Mouse (Mus musculus): Measurements from ENCODE around the gene Kctd2.
"Not testable (repeated sequence)": the region's sequence is repeated elsewhere in the genome, so short reads cannot be mapped to it uniquely, and the experiment has no call there.

Gene Kctd2

DNA sequence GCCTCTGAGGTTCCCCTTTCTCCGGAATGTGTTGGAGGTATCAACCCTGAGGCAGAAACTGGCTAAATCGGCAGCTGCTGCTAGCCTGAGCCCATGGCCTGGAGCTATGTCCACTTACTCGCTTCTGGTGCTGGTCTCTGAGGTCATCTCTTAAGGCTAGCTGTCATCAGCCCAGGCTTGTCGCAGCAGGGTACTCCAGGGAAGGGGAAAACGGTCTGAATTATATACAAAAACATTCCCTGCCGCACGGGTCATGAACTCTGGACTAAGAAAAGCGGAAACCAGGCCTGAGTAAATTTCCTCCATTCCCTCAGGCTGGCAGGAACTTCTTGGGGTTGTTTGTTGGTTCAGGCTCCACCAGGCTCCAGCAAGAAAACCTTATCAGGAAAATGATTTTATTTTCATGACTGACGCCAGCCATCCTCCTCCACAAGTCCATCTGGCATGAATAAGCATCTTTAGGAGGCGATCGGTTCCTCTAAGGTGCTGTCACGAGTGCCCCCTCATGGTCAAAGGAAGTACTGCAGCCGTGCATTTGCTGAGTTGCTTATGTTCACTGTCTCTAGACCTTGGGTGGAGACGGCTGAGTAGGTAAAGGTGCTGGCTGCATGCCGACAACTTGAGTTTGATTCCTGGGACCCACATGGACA is 53.8 kb downstream of the Kctd2 start:
- DNase-seq (ENCODE audit: low read depth, low spot score): peak; percentile 87

DNA sequence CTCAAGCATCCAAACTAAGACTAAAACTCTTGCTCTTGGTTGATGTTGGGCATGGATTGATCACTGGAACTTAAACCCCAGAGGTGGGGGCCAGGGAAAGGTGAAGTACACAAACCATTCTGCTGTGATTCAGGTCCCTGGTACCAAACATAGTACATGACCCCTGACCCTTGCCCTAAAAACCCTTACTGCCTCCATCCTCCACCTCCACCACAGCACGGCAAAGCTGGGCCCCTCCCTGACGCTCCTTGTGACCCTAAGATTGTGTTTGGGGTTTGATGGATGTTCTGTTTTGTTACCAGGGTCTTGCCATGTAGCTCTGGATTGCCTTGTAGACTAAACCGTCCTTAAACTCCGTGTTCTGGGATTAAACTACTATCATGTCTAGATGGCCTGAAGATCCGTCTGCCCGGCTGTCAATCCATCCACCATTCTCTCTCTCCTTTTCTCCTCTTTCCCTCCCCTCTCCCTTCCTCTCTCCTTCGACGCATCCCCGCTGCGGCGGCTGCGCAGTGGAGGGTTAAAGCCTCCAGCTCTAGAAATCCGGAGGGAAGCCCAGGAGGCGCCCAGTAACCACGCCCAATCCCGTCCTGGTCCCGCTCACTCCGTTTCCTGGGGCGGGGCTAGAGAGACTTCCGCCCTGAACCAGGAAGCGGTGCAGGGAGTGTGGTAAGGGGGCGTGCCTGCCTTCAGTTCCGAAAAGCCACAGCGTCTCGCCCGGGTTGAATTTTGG is 55.3 kb downstream of the Kctd2 start, which contains the start of gene Armc7:
Gene Armc7 (plus strand): TSS at position 643 of the 733 bp plus-strand sequence.
- peak; percentile 80 for DNase-seq (ENCODE audit: low read depth, low spot score)

DNA sequence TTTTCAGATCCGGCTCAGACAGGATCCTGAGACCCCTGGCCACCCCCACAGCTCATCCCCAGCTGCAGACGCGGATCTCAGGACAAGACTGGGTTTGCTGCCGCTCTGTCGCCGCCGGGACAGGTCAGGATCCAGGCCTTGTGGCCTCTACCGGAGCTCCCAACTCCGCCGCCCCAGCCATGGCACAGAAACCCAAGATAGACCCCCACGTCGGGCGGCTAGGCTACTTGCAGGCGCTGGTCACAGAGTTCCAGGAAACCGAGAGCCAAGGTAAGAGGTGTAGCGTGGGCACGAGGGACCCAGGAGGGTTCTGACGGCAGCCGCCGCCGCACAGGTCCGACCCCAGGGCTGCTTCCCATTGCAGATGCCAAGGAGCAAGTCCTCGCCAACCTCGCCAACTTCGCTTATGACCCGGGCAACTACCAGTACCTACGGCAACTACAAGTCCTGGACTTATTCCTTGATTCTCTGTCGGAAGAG is 55.9 kb downstream of the Kctd2 start:
- DNase-seq (ENCODE audit: low read depth, low spot score): no peak

DNA sequence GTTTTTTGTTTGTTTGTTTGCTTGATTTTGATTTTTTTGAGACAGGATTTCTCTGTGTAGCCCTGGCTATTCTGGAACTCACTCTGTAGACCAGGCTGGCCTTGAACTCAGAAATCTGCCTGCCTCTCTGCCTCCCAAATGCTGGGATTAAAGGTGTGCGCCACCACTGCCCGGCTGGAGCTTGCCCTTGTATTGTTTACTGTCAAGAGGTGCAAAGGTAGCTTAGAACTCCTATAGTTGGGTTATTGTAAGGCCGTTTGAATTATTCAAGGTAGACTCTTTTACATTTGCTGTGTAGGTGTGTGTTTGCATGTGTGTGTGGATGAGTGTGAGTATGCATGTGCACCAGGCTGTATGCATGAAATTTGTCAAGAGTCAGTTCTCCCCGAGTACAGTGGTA is 56.7 kb downstream of the Kctd2 start:
- not testable (repeated sequence) for DNase-seq (ENCODE audit: low read depth, low spot score)

DNA sequence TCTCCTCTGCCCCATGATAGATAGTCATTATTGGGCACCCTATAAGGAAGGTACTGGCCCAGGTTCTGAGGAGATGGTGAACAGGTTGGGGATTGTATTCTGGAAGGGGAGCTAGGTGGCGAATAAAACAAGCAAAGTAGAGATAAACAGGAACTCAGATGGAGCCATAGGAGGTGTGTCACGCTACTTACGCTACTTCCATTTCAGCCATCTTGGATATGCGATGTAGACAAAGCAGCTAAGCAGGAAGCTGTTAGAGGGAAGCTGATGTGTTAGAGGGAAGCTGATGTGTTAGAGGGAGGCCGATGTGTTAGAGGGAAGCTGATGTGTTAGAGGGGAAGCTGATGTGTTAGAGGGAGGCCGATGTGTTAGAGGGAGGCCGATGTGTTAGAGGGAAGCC is 57.5 kb downstream of the Kctd2 start:
- DNase-seq (ENCODE audit: low read depth, low spot score): not testable (repeated sequence)

DNA sequence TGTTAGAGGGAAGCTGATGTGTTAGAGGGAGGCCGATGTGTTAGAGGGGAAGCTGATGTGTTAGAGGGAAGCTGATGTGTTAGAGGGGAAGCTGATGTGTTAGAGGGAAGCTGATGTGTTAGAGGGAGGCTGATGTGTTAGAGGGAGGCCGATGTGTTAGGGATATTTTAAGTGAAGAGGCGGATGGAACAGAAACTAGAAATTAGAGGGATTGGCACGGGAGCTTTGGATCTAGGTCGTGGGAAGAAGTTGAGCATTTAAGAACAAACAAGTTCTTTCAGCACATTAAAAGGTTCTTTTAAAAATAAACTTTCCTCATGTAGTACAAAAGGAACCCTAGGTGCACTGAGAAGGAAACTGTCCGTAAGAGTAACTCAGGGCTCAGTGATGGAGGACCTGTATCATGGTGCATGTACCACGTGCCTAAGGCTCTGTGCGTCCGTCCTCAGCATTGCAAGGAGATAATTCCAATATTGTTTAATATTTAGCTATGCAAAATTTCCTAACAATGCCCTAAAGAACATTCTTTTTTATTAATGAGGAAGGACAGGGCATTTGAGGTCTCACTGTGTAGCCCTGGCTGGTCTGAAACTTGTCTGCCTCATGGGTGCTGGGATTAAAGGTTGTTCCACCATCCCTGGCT is 58.5 kb downstream of the Kctd2 start:
- DNase-seq (ENCODE audit: low read depth, low spot score): no peak
